Mouse (Mus musculus): Measurements from ENCODE around the gene Klri2. TPM values are rescaled to one million over a fixed set of nuclear protein-coding genes. Genes with fewer than 3 reads are reported as not detected.

Gene Klri2
- polyA plus RNA-seq, 1 experiment from 2014 or later, result not detected

Small RNAs within 50 kb of the gene (microRNA-seq; reads per million reads assigned to microRNA genes)
- not detected for gene Mir680-1

Other genes starting within 250 kb of the Klri2 start
- gene Olr1, start 233.3 kb downstream of the Klri2 start, polyA plus RNA-seq (2016; fragmentation: Nextera tagmentation; extraction: Ambion mirVana), result 0.20 and 0.28 TPM in 2 replicates
- not detected in 2 replicates for gene Tmem52b, start 227.9 kb downstream of the Klri2 start, polyA plus RNA-seq (2016; fragmentation: Nextera tagmentation; extraction: Ambion mirVana)
- gene Gabarapl1, start 207.3 kb downstream of the Klri2 start, polyA plus RNA-seq (2016; fragmentation: Nextera tagmentation; extraction: Ambion mirVana), result 30.8 and 34.4 TPM in 2 replicates
- gene Klre1, start 162.6 kb downstream of the Klri2 start, polyA plus RNA-seq (2016; fragmentation: Nextera tagmentation; extraction: Ambion mirVana), result not detected in 2 replicates
- gene Klrd1, start 148.7 kb downstream of the Klri2 start, polyA plus RNA-seq (2016; fragmentation: Nextera tagmentation; extraction: Ambion mirVana), result not detected in 2 replicates
- 0.04 and 0.09 TPM in 2 replicates for gene Klrk1, start 116.6 kb downstream of the Klri2 start, polyA plus RNA-seq (2016; fragmentation: Nextera tagmentation; extraction: Ambion mirVana)
- not detected in 2 replicates for gene Klrc3, start 97.1 kb downstream of the Klri2 start, polyA plus RNA-seq (2016; fragmentation: Nextera tagmentation; extraction: Ambion mirVana)
- not detected in 2 replicates for gene Klrc2, start 79.8 kb downstream of the Klri2 start, polyA plus RNA-seq (2016; fragmentation: Nextera tagmentation; extraction: Ambion mirVana)
- not detected in 2 replicates for gene Klrc1, start 61.5 kb downstream of the Klri2 start, polyA plus RNA-seq (2016; fragmentation: Nextera tagmentation; extraction: Ambion mirVana)
- not detected in 2 replicates for gene Klri1, start 23.4 kb downstream of the Klri2 start, polyA plus RNA-seq (2016; fragmentation: Nextera tagmentation; extraction: Ambion mirVana)
- gene Gm156, start 43.8 kb upstream of the Klri2 start, polyA plus RNA-seq (2016; fragmentation: Nextera tagmentation; extraction: Ambion mirVana), result not detected in 2 replicates
- not detected in 2 replicates for gene Gm17631, start 122.2 kb upstream of the Klri2 start, polyA plus RNA-seq (2016; fragmentation: Nextera tagmentation; extraction: Ambion mirVana)
- gene Klra17, start 136.2 kb upstream of the Klri2 start, polyA plus RNA-seq (2016; fragmentation: Nextera tagmentation; extraction: Ambion mirVana), result not detected in 2 replicates
- gene Klra5, start 177.2 kb upstream of the Klri2 start, polyA plus RNA-seq (2016; fragmentation: Nextera tagmentation; extraction: Ambion mirVana), result not detected in 2 replicates

Data from heart, embryonic 10.5 days (tissue).